Mouse (Mus musculus) liver, embryonic 14.5 days (tissue): ENCODE data around the gene Pear1.

Source experiments
- CTCF ChIP-seq: IDR thresholded peaks from 2 replicates; pipeline ENCODE4 v1.5.1; 2016; ENCODE audit warnings: antibody characterized with exemption, low read depth, control low read depth
- EP300 ChIP-seq: IDR thresholded peaks from 2 replicates; pipeline ENCODE4 v1.6.1; 2016; ENCODE audit warnings: antibody characterized with exemption, low read depth

- no peak for TF ChIP-seq EP300
- TF ChIP-seq CTCF: no peak
Observed at GRCm38 (mm10) chr3:87855936-87856335, 31.8 kb upstream of the Pear1 start.
